Mouse (Mus musculus): ENCODE measurements around the gene Afdn. TPM values are rescaled to one million over a fixed set of nuclear protein-coding genes. Genes with fewer than 3 reads are reported as not detected.
A peak's percentile ranks its signal among the peaks of the same experiment; 100 is the strongest.

The Afdn gene
- polyA plus RNA-seq, 1 experiment from 2014 or later = 111 TPM

GRCm38 (mm10) chr17:13725004-13725550, 35.3 kb upstream of the Afdn start:
- H3K27me3 ChIP-seq = no peaks in the 10 kb centered on the region
- H3K4me3 ChIP-seq = no peak overlapping the region
- no peaks in the 10 kb centered on the region for H3K36me3 ChIP-seq
- H3K4me2 ChIP-seq = no peak overlapping the region
- H3K9ac ChIP-seq = no peak overlapping the region
- H3K4me1 ChIP-seq = 0 out of 2 replicates have a peak, but pooled peaks cover 7% of the 10 kb centered on the region
- WGBS = 26% methylated on average over 4 of the region's 4 CpGs
- ATAC-seq (ENCODE audit: borderline replicate concordance, extremely low read depth, low FRiP score, low TSS enrichment) = no peak
- no peak overlapping the region for H3K27ac ChIP-seq
- H3K9me3 ChIP-seq = no peaks in the 10 kb centered on the region

- ATAC-seq (ENCODE audit: borderline replicate concordance, extremely low read depth, low FRiP score, low TSS enrichment) = no peak
- H3K4me2 ChIP-seq = no peak overlapping the region
- WGBS = 90% methylated on average over 8 of the region's 8 CpGs
- H3K36me3 ChIP-seq = no peaks in the 10 kb centered on the region
- H3K4me3 ChIP-seq = no peak overlapping the region
- H3K27me3 ChIP-seq = no peaks in the 10 kb centered on the region
- no peaks in the 10 kb centered on the region for H3K9me3 ChIP-seq
- 0 out of 2 replicates have a peak, but pooled peaks cover 11% of the 10 kb centered on the region for H3K4me1 ChIP-seq
- no peak overlapping the region for H3K9ac ChIP-seq
- H3K27ac ChIP-seq = no peak overlapping the region
Measured at GRCm38 (mm10) chr17:13726832-13727355, 33.4 kb upstream of the Afdn start.

GRCm38 (mm10) chr17:13730980-13731726, 29.2 kb upstream of the Afdn start:
- no peaks in the 10 kb centered on the region for H3K9me3 ChIP-seq

GRCm38 (mm10) chr17:13731727-13732112, 28.6 kb upstream of the Afdn start:
- Histone ChIP-seq H3K4me3 (no peak overlapping the region), H3K27me3 (no peaks in the 10 kb centered on the region), H3K27ac (no peak overlapping the region), H3K4me1 (peaks cover 27% of the 10 kb centered on the region), H3K9ac (no peak overlapping the region), H3K36me3 (no peaks in the 10 kb centered on the region), H3K4me2 (no peak overlapping the region), H3K9me3 (no peaks in the 10 kb centered on the region)
- ATAC-seq (ENCODE audit: borderline replicate concordance, extremely low read depth, low FRiP score, low TSS enrichment) = no peak
- 66% methylated on average over 4 of the region's 4 CpGs for WGBS

More at GRCm38 (mm10) chr17:13730980-13731726, 29.2 kb upstream of the Afdn start:
- H3K27me3 ChIP-seq = no peaks in the 10 kb centered on the region
- H3K4me1 ChIP-seq = peaks cover 26% of the 10 kb centered on the region
- H3K36me3 ChIP-seq = no peaks in the 10 kb centered on the region
- H3K9ac ChIP-seq = no peak overlapping the region
- 92% methylated on average over 6 of the region's 6 CpGs for WGBS
- no peak for ATAC-seq (ENCODE audit: borderline replicate concordance, extremely low read depth, low FRiP score, low TSS enrichment)
- H3K4me3 ChIP-seq = no peak overlapping the region
- H3K27ac ChIP-seq = no peak overlapping the region
- H3K4me2 ChIP-seq = no peak overlapping the region

DNA sequence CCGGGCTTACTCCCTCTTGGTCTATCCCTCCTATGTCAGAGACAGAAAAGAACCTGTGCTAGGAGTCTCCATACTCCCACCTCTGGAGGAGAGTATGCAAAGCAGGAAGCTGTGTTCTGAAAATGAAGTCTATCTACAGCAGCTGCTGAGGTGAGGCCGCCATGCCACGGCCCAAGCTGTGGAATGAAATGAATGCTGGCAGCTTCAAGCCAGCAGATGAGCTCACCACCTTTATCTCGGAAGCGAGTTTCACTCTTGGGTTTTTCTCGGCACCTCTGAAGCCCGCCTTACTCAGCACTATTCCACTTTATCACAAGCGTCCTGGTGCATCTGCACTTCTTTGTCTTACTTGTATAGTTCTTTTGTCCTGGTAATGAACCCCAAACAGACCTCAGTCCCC, 27.7 kb upstream of the Afdn start:
- Histone ChIP-seq H3K4me1 (peaks cover 33% of the 10 kb centered on the region), H3K4me3 (no peak overlapping the region), H3K9me3 (no peaks in the 10 kb centered on the region), H3K36me3 (no peaks in the 10 kb centered on the region), H3K4me2 (no peak overlapping the region), H3K27ac (peak overlapping the region; percentile 5), H3K27me3 (no peaks in the 10 kb centered on the region), H3K9ac (no peak overlapping the region)
- 33% methylated on average over 8 of the region's 8 CpGs for whole genome bisulfite sequencing
- peak; percentile 21; the same call in 1 of the 2 replicates for ATAC-seq (ENCODE audit: borderline replicate concordance, extremely low read depth, low FRiP score, low TSS enrichment)

- no peak overlapping the region for H3K9ac ChIP-seq
- H3K9me3 ChIP-seq = no peaks in the 10 kb centered on the region
- H3K27ac ChIP-seq = no peak overlapping the region
- no peak overlapping the region for H3K4me2 ChIP-seq
- H3K36me3 ChIP-seq = no peaks in the 10 kb centered on the region
- WGBS = 79% methylated on average over 5 of the region's 5 CpGs
- H3K27me3 ChIP-seq = no peaks in the 10 kb centered on the region
- no peak overlapping the region for H3K4me3 ChIP-seq
- no peak for ATAC-seq (ENCODE audit: borderline replicate concordance, extremely low read depth, low FRiP score, low TSS enrichment)
- peaks cover 36% of the 10 kb centered on the region for H3K4me1 ChIP-seq
Measured at GRCm38 (mm10) chr17:13733971-13734370, 26.4 kb upstream of the Afdn start.

GRCm38 (mm10) chr17:13735057-13735456, 25.3 kb upstream of the Afdn start:
- no peak overlapping the region for H3K4me2 ChIP-seq

GRCm38 (mm10) chr17:13735803-13736282, 24.5 kb upstream of the Afdn start:
- ATAC-seq (ENCODE audit: borderline replicate concordance, extremely low read depth, low FRiP score, low TSS enrichment) = no peak
- no peaks in the 10 kb centered on the region for H3K9me3 ChIP-seq
- H3K27me3 ChIP-seq = no peaks in the 10 kb centered on the region
- peak overlapping the region; percentile 72 for H3K27ac ChIP-seq
- WGBS = 45% methylated on average over 8 of the region's 8 CpGs
- no peaks in the 10 kb centered on the region for H3K36me3 ChIP-seq
- no peak overlapping the region for H3K4me2 ChIP-seq
- H3K4me1 ChIP-seq = peaks cover 46% of the 10 kb centered on the region
- no peak overlapping the region for H3K9ac ChIP-seq
- no peak overlapping the region for H3K4me3 ChIP-seq

More at GRCm38 (mm10) chr17:13735057-13735456, 25.3 kb upstream of the Afdn start:
- H3K27me3 ChIP-seq = no peaks in the 10 kb centered on the region
- H3K4me3 ChIP-seq = no peak overlapping the region
- peak; percentile 55 for ATAC-seq (ENCODE audit: borderline replicate concordance, extremely low read depth, low FRiP score, low TSS enrichment)
- no peaks in the 10 kb centered on the region for H3K36me3 ChIP-seq
- H3K9me3 ChIP-seq = no peaks in the 10 kb centered on the region
- peak overlapping the region; percentile 72 for H3K27ac ChIP-seq
- peaks cover 38% of the 10 kb centered on the region for H3K4me1 ChIP-seq
- no peak overlapping the region for H3K9ac ChIP-seq
- 48% methylated on average over 5 of the region's 5 CpGs for WGBS

GRCm38 (mm10) chr17:13737336-13737735, 23.0 kb upstream of the Afdn start:
- H3K4me3 ChIP-seq = no peak overlapping the region
- 0 out of 2 replicates have a peak, but pooled peaks have one; percentile 28 for ATAC-seq (ENCODE audit: borderline replicate concordance, extremely low read depth, low FRiP score, low TSS enrichment)
- no peaks in the 10 kb centered on the region for H3K27me3 ChIP-seq
- no peaks in the 10 kb centered on the region for H3K36me3 ChIP-seq
- H3K4me2 ChIP-seq = no peak overlapping the region
- no peaks in the 10 kb centered on the region for H3K9me3 ChIP-seq
- peak overlapping the region; percentile 67 for H3K27ac ChIP-seq
- peaks cover 53% of the 10 kb centered on the region for H3K4me1 ChIP-seq
- WGBS = 42% methylated on average over 6 of the region's 6 CpGs
- H3K9ac ChIP-seq = no peak overlapping the region

DNA sequence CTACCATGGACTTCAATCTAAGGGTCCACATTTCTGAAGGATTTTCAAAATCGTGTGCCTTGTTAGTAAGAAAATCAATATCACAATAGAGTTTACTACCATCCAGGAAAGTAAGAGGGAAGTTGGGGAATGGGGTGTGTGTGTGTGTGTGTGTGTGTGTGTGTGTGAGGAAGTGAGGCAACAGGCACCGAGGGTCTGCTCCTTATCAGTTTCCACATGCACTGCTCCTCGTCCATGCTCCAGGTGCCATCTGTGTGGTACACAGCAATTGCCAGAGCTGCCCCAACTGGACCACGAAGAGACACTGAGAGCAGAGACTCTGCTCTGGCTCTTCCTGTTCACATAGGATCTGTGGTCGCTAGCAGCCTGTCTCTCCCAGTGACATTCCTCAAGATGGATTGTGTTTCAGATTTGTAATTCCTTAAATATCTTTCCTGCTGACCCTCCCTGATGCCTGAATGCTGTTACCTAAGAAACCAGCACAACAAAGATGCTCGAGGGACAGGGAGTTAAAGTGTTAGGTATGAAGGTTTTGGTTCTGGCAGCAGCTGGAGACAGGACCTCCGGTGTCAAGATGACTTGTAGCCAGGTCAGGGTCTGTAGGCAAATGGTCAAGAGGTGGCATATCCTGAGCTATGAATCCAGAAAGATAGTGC, 22.1 kb upstream of the Afdn start:
- H3K9ac ChIP-seq = no peak overlapping the region
- H3K4me1 ChIP-seq = peaks cover 54% of the 10 kb centered on the region
- ATAC-seq (ENCODE audit: borderline replicate concordance, extremely low read depth, low FRiP score, low TSS enrichment) = no peak
- H3K36me3 ChIP-seq = no peaks in the 10 kb centered on the region
- no peak overlapping the region for H3K4me3 ChIP-seq
- no peak overlapping the region for H3K4me2 ChIP-seq
- H3K27me3 ChIP-seq = no peaks in the 10 kb centered on the region
- peak overlapping the region; percentile 67 for H3K27ac ChIP-seq
- no peaks in the 10 kb centered on the region for H3K9me3 ChIP-seq
- WGBS = 34% methylated on average over 7 of the region's 7 CpGs

- H3K27me3 ChIP-seq = no peaks in the 10 kb centered on the region
- no peak overlapping the region for H3K4me3 ChIP-seq
- ATAC-seq (ENCODE audit: borderline replicate concordance, extremely low read depth, low FRiP score, low TSS enrichment) = no peak
- no peak overlapping the region for H3K9ac ChIP-seq
- no peak overlapping the region for H3K4me2 ChIP-seq
- no peaks in the 10 kb centered on the region for H3K36me3 ChIP-seq
- H3K9me3 ChIP-seq = no peaks in the 10 kb centered on the region
- peaks cover 61% of the 10 kb centered on the region for H3K4me1 ChIP-seq
- H3K27ac ChIP-seq = no peak overlapping the region
- 87% methylated on average over 2 of the region's 2 CpGs for WGBS
Measured at GRCm38 (mm10) chr17:13738916-13739315, 21.4 kb upstream of the Afdn start.

- H3K27ac ChIP-seq = 0 out of 2 replicates have a peak overlapping the region, but pooled peaks have one; percentile 32
- no peak overlapping the region for H3K4me3 ChIP-seq
- H3K9ac ChIP-seq = no peak overlapping the region
- H3K4me1 ChIP-seq = peaks cover 66% of the 10 kb centered on the region
- no peak overlapping the region for H3K4me2 ChIP-seq
- no peak for ATAC-seq (ENCODE audit: borderline replicate concordance, extremely low read depth, low FRiP score, low TSS enrichment)
- WGBS = 55% methylated on average over 5 of the region's 5 CpGs
- no peaks in the 10 kb centered on the region for H3K36me3 ChIP-seq
- no peaks in the 10 kb centered on the region for H3K9me3 ChIP-seq
- H3K27me3 ChIP-seq = no peaks in the 10 kb centered on the region
Measured at GRCm38 (mm10) chr17:13739981-13740380, 20.4 kb upstream of the Afdn start.
